Mouse (Mus musculus) ES-Bruce4 (cell line): ENCODE results near the gene Rundc3a.

Experiments
- EP300 ChIP-seq: IDR thresholded peaks from 2 replicates; pipeline ENCODE4 v1.6.1; 2011; ENCODE audit warnings: low read depth, low read length; ENCODE audit not compliant: insufficient read depth
- POLR2A ChIP-seq: IDR thresholded peaks from one replicate; pipeline ENCODE4 v1.8.1; 2011; ENCODE audit warnings: low read length; ENCODE audit not compliant: insufficient read depth

- TF ChIP-seq POLR2A (no peak), EP300 (no peak)
These were observed 25.7 kb downstream of the Rundc3a start for GRCm38 (mm10) chr11:102418887-102419286.
